In genomic region chr2:112339736-112340135, GRCm38 (mm10) we compare ENCODE assay signal across 12 mouse cellular contexts. TPM values are rescaled to one million over a fixed set of nuclear protein-coding genes. Genes with fewer than 3 reads are reported as not detected.
DNase-seq lines count a peak whose midpoint lies in the region; ATAC-seq and TF ChIP-seq lines count a peak whose summit lies in the region.
"Had no signal": no experiment of that assay in that cellular context is flagged by ENCODE, and none has a peak within 500 bp of the region (broad histone marks: within the 10 kb centered on the region; RNA-seq: fewer than 3 reads in every experiment).

No protein-coding gene starts in this region.

- WGBS in intestine, postnatal 0 days = 92% methylated on average over 2 of the region's 2 CpGs
- WGBS in intestine, embryonic 16.5 days = 92% methylated on average over 2 of the region's 2 CpGs
- 86% methylated on average over 2 of the region's 2 CpGs for WGBS in hindbrain, embryonic 11.5 days

- ATAC-seq in intestine, postnatal 0 days = no peak
- no peak for ATAC-seq in intestine, embryonic 16.5 days
- ATAC-seq in inflammation-experienced regulatory T-cells, adult 6 months = peak; percentile 54
- no peak for ATAC-seq in hindbrain, embryonic 11.5 days (ENCODE audit: low FRiP score)
- ATAC-seq in megakaryocyte, adult 5-6 weeks (ENCODE audit: poor library complexity, severe bottlenecking) = no peak

- no peaks in the 10 kb centered on the region for H3K9me3 ChIP-seq in intestine, postnatal 0 days (ENCODE audit: control insufficient read depth)
- H3K9me3 ChIP-seq in intestine, embryonic 16.5 days (ENCODE audit: control insufficient read depth, low read length) = no peaks in the 10 kb centered on the region
- H3K9me3 ChIP-seq in hindbrain, embryonic 11.5 days (ENCODE audit: control insufficient read depth, low read length) = no peaks in the 10 kb centered on the region
- H3K9me3 ChIP-seq: forebrain, embryonic 10.5 days; hindbrain, embryonic 13.5 days; midbrain, embryonic 12.5 days had no signal

- TF ChIP-seq CTCF in intestine, postnatal 0 days (IDR thresholded peaks at IDR 0.05; ENCODE audit: low read depth) = peak; percentile 70

- no peaks in the 10 kb centered on the region for H3K4me1 ChIP-seq in intestine, postnatal 0 days (replicated peaks; ENCODE audit: control insufficient read depth, insufficient read depth, low read length)
- no peaks in the 10 kb centered on the region for H3K4me1 ChIP-seq in intestine, embryonic 16.5 days (ENCODE audit: control insufficient read depth, insufficient read depth, low read length)
- H3K4me1 ChIP-seq in hindbrain, embryonic 11.5 days (replicated peaks; ENCODE audit: control insufficient read depth, insufficient read depth, low read length) = no peaks in the 10 kb centered on the region
- H3K4me1 ChIP-seq: forebrain, embryonic 10.5 days; hindbrain, embryonic 13.5 days; midbrain, embryonic 12.5 days had no signal

- DNase-seq in 3T3-L1 (ENCODE audit: low read depth, low spot score) = peak; percentile 29
- peak; percentile 49 for DNase-seq in CD4-positive, CD25-positive, alpha-beta regulatory T cell, adult 2 months (ENCODE audit: low read depth, low spot score)
- DNase-seq in ovary, postnatal 10 days (ENCODE audit: low spot score) = no peak
- DNase-seq in hindbrain, embryonic 11.5 days (ENCODE audit: low spot score) = no peak
- DNase-seq: cerebellum, postnatal 10 days had no signal

- H3K27ac ChIP-seq in intestine, postnatal 0 days (ENCODE audit: low read depth, low read length) = no peak overlapping the region
- H3K27ac ChIP-seq in intestine, embryonic 16.5 days (ENCODE audit: low read length) = no peak overlapping the region
- no peak overlapping the region for H3K27ac ChIP-seq in hindbrain, embryonic 11.5 days (ENCODE audit: low read depth, low read length)
- H3K27ac ChIP-seq: forebrain, embryonic 10.5 days; hindbrain, embryonic 13.5 days; midbrain, embryonic 12.5 days had no signal

- no peaks in the 10 kb centered on the region for H3K27me3 ChIP-seq in intestine, postnatal 0 days (replicated peaks; ENCODE audit: control insufficient read depth, insufficient read depth, low read length)
- no peaks in the 10 kb centered on the region for H3K27me3 ChIP-seq in intestine, embryonic 16.5 days (replicated peaks; ENCODE audit: control insufficient read depth, insufficient read depth, low read length)
- H3K27me3 ChIP-seq in hindbrain, embryonic 11.5 days (ENCODE audit: control insufficient read depth, insufficient read depth, low read length) = no peaks in the 10 kb centered on the region
- H3K27me3 ChIP-seq: hindbrain, embryonic 13.5 days; midbrain, embryonic 12.5 days had no signal

- H3K36me3 ChIP-seq in intestine, postnatal 0 days (ENCODE audit: control insufficient read depth, insufficient read depth) = peaks cover 60% of the 10 kb centered on the region
- H3K36me3 ChIP-seq in intestine, embryonic 16.5 days (ENCODE audit: control insufficient read depth, insufficient read depth, low read length) = peaks cover 10% of the 10 kb centered on the region; the same call in 1 of the 2 replicates
- H3K36me3 ChIP-seq in hindbrain, embryonic 11.5 days (ENCODE audit: control insufficient read depth, insufficient read depth, low read length) = no peaks in the 10 kb centered on the region

- H3K9ac ChIP-seq in intestine, postnatal 0 days (ENCODE audit: low read depth, low read length) = no peak overlapping the region
- no peak overlapping the region for H3K9ac ChIP-seq in intestine, embryonic 16.5 days (ENCODE audit: low read depth, low read length)
- H3K9ac ChIP-seq in hindbrain, embryonic 11.5 days (ENCODE audit: low read depth, low read length) = no peak overlapping the region
- H3K9ac ChIP-seq: hindbrain, embryonic 13.5 days; midbrain, embryonic 12.5 days had no signal

- no peak overlapping the region for H3K4me2 ChIP-seq in intestine, postnatal 0 days (replicated peaks; ENCODE audit: low read depth)
- H3K4me2 ChIP-seq in intestine, embryonic 16.5 days (ENCODE audit: low read depth, low read length) = no peak overlapping the region
- H3K4me2 ChIP-seq in hindbrain, embryonic 11.5 days (replicated peaks; ENCODE audit: low read depth, low read length) = no peak overlapping the region
- H3K4me2 ChIP-seq: hindbrain, embryonic 13.5 days; midbrain, embryonic 12.5 days had no signal

- H3K4me3 ChIP-seq in intestine, postnatal 0 days (ENCODE audit: low read depth, low read length) = no peak overlapping the region
- no peak overlapping the region for H3K4me3 ChIP-seq in intestine, embryonic 16.5 days (ENCODE audit: low read length)
- no peak overlapping the region for H3K4me3 ChIP-seq in hindbrain, embryonic 11.5 days (ENCODE audit: low read depth, low read length)
- H3K4me3 ChIP-seq: forebrain, embryonic 10.5 days; hindbrain, embryonic 13.5 days; midbrain, embryonic 12.5 days had no signal

RNA-seq across cellular contexts. Expression of gene Emc4, which starts 28.1 kb away (rescaled TPM):
- 91.9 and 102 TPM in 2 replicates for polyA plus RNA-seq in intestine, postnatal 0 days (2015; fragmentation: Nextera tagmentation; extraction: Ambion mirVana)
- 113 and 118 TPM in 2 replicates for polyA plus RNA-seq in intestine, embryonic 16.5 days (2015; fragmentation: Nextera tagmentation; extraction: Ambion mirVana)
- polyA plus RNA-seq in inflammation-experienced regulatory T-cells, adult 6 months (2017; shearing (Covaris generic)) = 10 to 100 TPM; 76.8 to 96.3 (median 82.0) TPM
- polyA plus RNA-seq in hindbrain, embryonic 11.5 days (2014; fragmentation: Nextera tagmentation; extraction: Ambion mirVana) = 113 and 121 TPM in 2 replicates
- total RNA-seq in megakaryocyte, adult 5-6 weeks (2015) = 60.0 and 65.6 TPM in 2 replicates
- total RNA-seq in megakaryocyte, adult 5-6 weeks (2017) = 39.5 and 39.9 TPM in 2 replicates

RNA-seq across cellular contexts. Expression of gene Katnbl1, which starts 39.3 kb away (rescaled TPM):
- polyA plus RNA-seq in intestine, postnatal 0 days (2015; fragmentation: Nextera tagmentation; extraction: Ambion mirVana) = 16.9 and 17.0 TPM in 2 replicates
- 31.9 and 33.9 TPM in 2 replicates for polyA plus RNA-seq in intestine, embryonic 16.5 days (2015; fragmentation: Nextera tagmentation; extraction: Ambion mirVana)
- 10 to 100 TPM; 22.9 to 30.5 (median 23.0) TPM for polyA plus RNA-seq in inflammation-experienced regulatory T-cells, adult 6 months (2017; shearing (Covaris generic))
- polyA plus RNA-seq in hindbrain, embryonic 11.5 days (2014; fragmentation: Nextera tagmentation; extraction: Ambion mirVana) = 53.4 and 55.1 TPM in 2 replicates
- 21.0 and 21.8 TPM in 2 replicates for total RNA-seq in megakaryocyte, adult 5-6 weeks (2015)
- 17.0 TPM in 2 replicates for total RNA-seq in megakaryocyte, adult 5-6 weeks (2017)

Comparison
In these comparisons a context has a peak if more than half of its experiments do, and no peak if none do; other contexts are left out.
1. DNase-seq: peak in 3T3-L1 (single experiment) and CD4-positive, CD25-positive, alpha-beta regulatory T cell, adult 2 months (single experiment); none in ovary, postnatal 10 days (single experiment) and hindbrain, embryonic 11.5 days (single experiment).